Mouse (Mus musculus) CD4-positive naive resting alpha-beta T cell, adult 57 days (primary cell): ENCODE data around the gene Nup160. TPM values are rescaled to one million over a fixed set of nuclear protein-coding genes. Genes with fewer than 3 reads are reported as not detected.

Source experiments
- total RNA-seq: library from RNA; stranded (reverse); gene quantifications from one replicate; pipeline ENCODE4 v1.2.4, GENCODE M21; 2023

Gene Nup160
- total RNA-seq = 57.0 TPM

GRCm38 (mm10) chr2:90677007-90677406, at the start of gene Nup160:
Nup160 (plus strand) TSS chr2:90677215.

GRCm38 (mm10) chr2:90745053-90745678, 68.2 kb downstream of the Nup160 start, which contains the start of gene Fnbp4:
Fnbp4 (plus strand) TSS chr2:90745370.

GRCm38 (mm10) chr2:90782458-90782857, 105.4 kb downstream of the Nup160 start, which contains the start of gene Agbl2:
Agbl2 (plus strand) TSS chr2:90782727.

Other genes with a start within 250 kb of the Nup160 start
- 11.7 TPM for gene Ptprj, start 96.6 kb upstream of the Nup160 start, total RNA-seq
- 277 TPM for gene Fnbp4, start 68.2 kb downstream of the Nup160 start, total RNA-seq
- gene Agbl2, start 105.5 kb downstream of the Nup160 start, total RNA-seq = not detected
- gene Mtch2, start 169.9 kb downstream of the Nup160 start, total RNA-seq = 65.3 TPM
- 1.5 TPM for gene C1qtnf4, start 208.6 kb downstream of the Nup160 start, total RNA-seq
- 33.1 TPM for gene Kbtbd4, start 227.5 kb downstream of the Nup160 start, total RNA-seq
- 129 TPM for gene Ndufs3, start 227.6 kb downstream of the Nup160 start, total RNA-seq